Mouse (Mus musculus) G1E (cell line): ENCODE measurements at regions not wholly inside any gene's neighbourhood (a gene's known extent, or its start where the extent isn't known, plus 50 kb on each side); places are given as distances from the start of the nearest gene placed in this dataset.

Source experiments
- ATAC-seq: 2 replicates; pipeline ENCODE4 v1.8.0; 2016; ENCODE audit warnings: mild to moderate bottlenecking; ENCODE audit not compliant: insufficient number of reproducible peaks, poor library complexity, low FRiP score, severe bottlenecking; ENCODE audit errors: extremely low read depth
- DNase-seq: peaks from one replicate; pipeline ENCODE4 v3.0.0; 2012; ENCODE audit warnings: low spot score
- H3K27me3 ChIP-seq: 2 replicates; pipeline ENCODE4 v1.6.1; 2012; ENCODE audit warnings: mild to moderate bottlenecking, low read length, inconsistent platforms; ENCODE audit not compliant: insufficient read depth
- H3K36me3 ChIP-seq: replicated peaks from 2 replicates; pipeline ENCODE3; 2012; ENCODE audit warnings: mild to moderate bottlenecking, inconsistent platforms
- H3K4me1 ChIP-seq: 2 replicates; pipeline ENCODE4 v1.6.1; 2012; ENCODE audit warnings: low read depth, low read length, inconsistent platforms, mixed read lengths; ENCODE audit not compliant: insufficient read depth
- H3K4me3 ChIP-seq: 2 replicates; pipeline ENCODE4 v1.5.1; 2012; ENCODE audit warnings: low read depth, mild to moderate bottlenecking, inconsistent platforms, low read length, moderate library complexity, mixed read lengths
- H3K9me3 ChIP-seq: replicated peaks from 2 replicates; pipeline ENCODE4 v1.6.1; 2012; ENCODE audit warnings: inconsistent platforms
- CTCF ChIP-seq: IDR thresholded peaks from 2 replicates; pipeline ENCODE4 v1.5.1; 2012; ENCODE audit warnings: low read depth, low read length, inconsistent platforms, mixed read lengths
- GATA1 ChIP-seq: IDR thresholded peaks from 2 replicates; pipeline ENCODE4 v1.6.1; 2012; ENCODE audit warnings: borderline replicate concordance, low read length, inconsistent platforms, mixed read lengths
- GATA2 ChIP-seq: IDR thresholded peaks from 2 replicates; pipeline ENCODE4 v1.6.1; 2012; ENCODE audit warnings: low read depth, low read length, inconsistent platforms, borderline replicate concordance
- POLR2AphosphoS5 ChIP-seq: IDR thresholded peaks from 2 replicates; pipeline ENCODE4 v1.6.1; 2012; ENCODE audit warnings: low read depth, low read length, inconsistent platforms; ENCODE audit not compliant: insufficient replicate concordance
- TAL1 ChIP-seq: conservative IDR thresholded peaks from 2 replicates; pipeline ENCODE4 v1.6.1; 2012; ENCODE audit warnings: low read depth, low read length, inconsistent platforms, mixed read lengths

GRCm38 (mm10) chr9:122637591-122637990, 109.6 kb upstream of the Topaz1 start:
- peaks cover 7% of the 10 kb centered on the region for H3K27me3 ChIP-seq
- H3K36me3 ChIP-seq = no peaks in the 10 kb centered on the region
- TF ChIP-seq CTCF (no peak), POLR2AphosphoS5 (no peak)
- ATAC-seq (no peak), DNase-seq (no peak)
- H3K4me1 ChIP-seq = no peaks in the 10 kb centered on the region
- no peak overlapping the region for H3K4me3 ChIP-seq
- H3K9me3 ChIP-seq = no peaks in the 10 kb centered on the region

GRCm38 (mm10) chr9:122639239-122639638, 107.9 kb upstream of the Topaz1 start:
- no peak for DNase-seq
- no peaks in the 10 kb centered on the region for H3K36me3 ChIP-seq
- no peaks in the 10 kb centered on the region for H3K4me1 ChIP-seq
- ATAC-seq = no peak
- H3K4me3 ChIP-seq = no peak overlapping the region
- H3K9me3 ChIP-seq = no peaks in the 10 kb centered on the region
- peaks cover 12% of the 10 kb centered on the region; the same call in 1 of the 2 replicates for H3K27me3 ChIP-seq
- TF ChIP-seq GATA2 = no peak
- TF ChIP-seq POLR2AphosphoS5 = no peak
- no peak for TF ChIP-seq TAL1
- TF ChIP-seq GATA1 = no peak
- no peak for TF ChIP-seq CTCF

GRCm38 (mm10) chr9:122642913-122643312, 104.2 kb upstream of the Topaz1 start:
- no peak for TF ChIP-seq GATA1
- TF ChIP-seq GATA2 = no peak
- no peak for TF ChIP-seq CTCF
- no peak for TF ChIP-seq POLR2AphosphoS5
- TF ChIP-seq TAL1 = no peak
- DNase-seq = no peak
- no peak for ATAC-seq
- Histone ChIP-seq H3K27me3 (peaks cover 10% of the 10 kb centered on the region; the same call in 1 of the 2 replicates), H3K36me3 (no peaks in the 10 kb centered on the region), H3K4me3 (no peak overlapping the region), H3K4me1 (no peaks in the 10 kb centered on the region), H3K9me3 (no peaks in the 10 kb centered on the region)

GRCm38 (mm10) chr9:122645569-122645968, 101.6 kb upstream of the Topaz1 start:
- no peak for ATAC-seq
- no peaks in the 10 kb centered on the region for H3K4me1 ChIP-seq
- TF ChIP-seq GATA2 (no peak), POLR2AphosphoS5 (no peak), CTCF (no peak), TAL1 (no peak), GATA1 (no peak)
- no peak for DNase-seq
- no peaks in the 10 kb centered on the region for H3K9me3 ChIP-seq
- peaks cover 13% of the 10 kb centered on the region; the same call in 1 of the 2 replicates for H3K27me3 ChIP-seq
- H3K36me3 ChIP-seq = no peaks in the 10 kb centered on the region
- H3K4me3 ChIP-seq = no peak overlapping the region

GRCm38 (mm10) chr9:122650862-122651261, 96.3 kb upstream of the Topaz1 start:
- no peak for DNase-seq
- TF ChIP-seq POLR2AphosphoS5 (no peak), TAL1 (no peak), CTCF (no peak), GATA2 (no peak), GATA1 (no peak)

GRCm38 (mm10) chr9:122655583-122655982, 91.6 kb upstream of the Topaz1 start:
- Histone ChIP-seq H3K4me1 (no peaks in the 10 kb centered on the region), H3K27me3 (0 out of 2 replicates have a peak, but pooled peaks cover 4% of the 10 kb centered on the region), H3K4me3 (no peak overlapping the region), H3K9me3 (no peaks in the 10 kb centered on the region), H3K36me3 (no peaks in the 10 kb centered on the region)
- TF ChIP-seq POLR2AphosphoS5 (no peak), TAL1 (no peak), CTCF (no peak), GATA1 (no peak)
- DNase-seq (no peak), ATAC-seq (no peak)

More at GRCm38 (mm10) chr9:122650862-122651261, 96.3 kb upstream of the Topaz1 start:
- Histone ChIP-seq H3K9me3 (no peaks in the 10 kb centered on the region), H3K27me3 (peaks cover 3% of the 10 kb centered on the region; the same call in 1 of the 2 replicates), H3K4me1 (no peaks in the 10 kb centered on the region), H3K4me3 (no peak overlapping the region), H3K36me3 (no peaks in the 10 kb centered on the region)
- no peak for ATAC-seq
